Mouse (Mus musculus) v-Abl transformed pro-B cells (cell line): ENCODE measurements around the gene Kcnt2.

ENCODE experiments used
- in situ Hi-C, 2 experiments: fragments of 400-800 bp; cut with MboI; formaldehyde crosslinking; loops; one replicate each; pipeline ENCODE4 v1.15.1; 2025; ENCODE audit not compliant: unreplicated experiment in 2 of 2

The Kcnt2 gene

DNA sequence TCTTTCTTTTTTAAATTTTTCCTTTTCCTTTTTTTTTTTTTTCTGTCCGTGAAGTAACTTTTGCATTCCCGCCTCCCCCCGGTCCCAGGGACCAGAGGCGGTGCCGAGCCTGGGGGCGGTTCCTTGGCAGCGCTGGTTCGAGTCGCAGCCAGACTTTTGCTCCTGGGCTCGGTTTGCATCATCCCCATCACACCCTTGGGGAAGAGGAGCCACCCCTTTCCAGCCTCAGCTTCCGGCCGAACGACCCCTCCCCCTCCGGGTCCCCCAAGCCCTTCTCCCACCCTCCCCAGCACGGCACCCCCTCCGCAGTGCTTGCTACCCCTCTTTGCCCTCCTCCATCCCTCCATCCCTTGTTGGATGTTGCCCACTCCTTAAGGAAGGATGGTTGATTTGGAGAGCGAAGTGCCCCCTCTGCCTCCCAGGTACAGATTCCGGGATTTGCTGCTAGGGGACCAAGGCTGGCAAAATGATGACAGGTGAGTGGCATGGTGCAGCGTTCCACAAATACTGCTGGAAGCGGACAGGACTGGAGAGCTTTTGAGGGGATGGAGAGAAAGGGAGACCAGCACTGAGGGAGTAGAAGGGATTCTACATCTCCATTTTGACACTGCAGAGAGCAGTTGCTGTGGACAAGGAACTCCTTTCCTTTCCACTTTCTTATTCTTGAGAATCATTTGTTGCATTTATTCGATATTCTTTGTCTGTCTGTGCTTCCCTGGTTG lies at the start of gene Kcnt2:
Gene Kcnt2, plus strand, starts transcription at position 283 of the 722 bp plus-strand sequence.
- in situ Hi-C loops: no loop called here

DNA sequence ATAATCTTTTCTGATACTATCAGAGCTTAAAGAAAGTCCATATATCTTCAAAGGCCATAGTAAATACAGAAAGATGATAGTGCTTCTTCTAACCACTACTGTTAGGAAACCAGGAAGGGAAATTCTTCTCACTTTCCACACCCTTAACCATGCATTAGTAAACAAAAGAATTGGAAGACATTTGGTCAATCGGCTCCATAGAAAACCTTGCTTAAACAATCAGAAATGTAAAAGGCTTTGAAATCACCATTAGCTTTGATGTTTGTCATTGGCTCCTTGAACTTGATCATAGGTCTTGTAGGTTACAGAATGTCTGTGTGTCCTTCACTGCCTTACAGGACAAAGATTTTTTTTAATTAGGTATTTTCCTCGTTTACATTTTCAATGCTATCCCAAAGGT lies 40.6 kb upstream of the Kcnt2 start:
- in situ Hi-C loops: no loop called here

DNA sequence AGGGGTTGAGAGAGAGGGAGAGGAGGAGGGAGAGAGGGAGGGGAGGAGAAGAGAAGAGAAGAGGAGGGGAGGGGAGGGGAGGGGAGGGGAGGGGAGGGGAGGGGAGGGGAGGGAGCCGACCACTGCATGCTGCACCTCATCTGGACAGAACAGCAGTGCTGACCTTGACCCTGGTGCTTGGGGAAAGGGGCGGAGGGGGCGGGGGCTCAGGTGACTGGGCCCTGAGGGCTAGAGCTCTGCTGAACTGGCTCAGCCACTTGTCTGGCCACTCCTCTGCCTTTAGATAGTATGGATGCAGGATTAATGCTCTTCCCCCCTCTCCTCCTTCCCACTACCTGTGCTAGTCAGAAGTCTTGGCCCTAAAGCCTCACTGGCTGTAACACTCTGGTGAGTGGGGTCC lies 20.7 kb upstream of the Kcnt2 start:
- in situ Hi-C loops: no loop called here

DNA sequence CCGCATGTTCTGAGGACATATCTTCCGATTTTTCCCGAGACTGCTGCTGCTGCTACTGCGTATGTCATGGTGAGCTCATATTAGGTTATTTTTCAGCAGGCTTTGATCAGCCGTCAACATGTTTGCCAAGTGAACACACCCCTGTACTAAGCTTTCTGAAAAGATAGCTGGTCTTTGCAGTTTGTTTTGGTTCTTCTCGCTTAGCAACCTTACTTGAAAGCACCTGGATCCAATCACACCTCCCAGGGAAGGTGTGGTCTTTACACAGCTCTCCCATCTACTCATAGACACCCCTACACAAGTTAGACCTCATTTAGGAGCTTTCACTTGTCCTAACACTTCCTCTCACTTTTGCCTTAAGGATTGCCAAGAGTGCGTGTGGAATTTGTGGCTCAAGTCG lies 19.3 kb upstream of the Kcnt2 start:
- in situ Hi-C loops: no loop called here

DNA sequence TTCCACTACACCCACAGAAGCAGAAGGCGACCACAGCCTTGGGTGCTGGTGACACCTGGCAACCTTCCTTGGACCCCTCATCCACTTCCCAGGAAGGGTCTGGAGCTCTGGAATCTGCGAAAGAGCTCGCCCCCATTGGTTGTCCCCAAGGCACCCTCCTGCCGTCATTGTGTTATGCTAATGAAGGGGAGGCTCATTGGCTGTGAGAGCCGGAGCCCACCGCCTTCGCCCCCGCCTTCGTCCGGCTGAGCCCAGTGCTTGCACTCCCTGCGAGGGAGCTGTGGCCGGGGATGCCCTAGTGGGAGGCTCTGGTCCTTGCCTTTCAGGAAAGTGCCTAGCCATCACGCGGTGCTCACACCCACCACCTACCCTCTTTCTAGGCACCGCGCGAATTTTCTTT lies 493 bp upstream of the Kcnt2 start:
- in situ Hi-C loops: no loop called here

DNA sequence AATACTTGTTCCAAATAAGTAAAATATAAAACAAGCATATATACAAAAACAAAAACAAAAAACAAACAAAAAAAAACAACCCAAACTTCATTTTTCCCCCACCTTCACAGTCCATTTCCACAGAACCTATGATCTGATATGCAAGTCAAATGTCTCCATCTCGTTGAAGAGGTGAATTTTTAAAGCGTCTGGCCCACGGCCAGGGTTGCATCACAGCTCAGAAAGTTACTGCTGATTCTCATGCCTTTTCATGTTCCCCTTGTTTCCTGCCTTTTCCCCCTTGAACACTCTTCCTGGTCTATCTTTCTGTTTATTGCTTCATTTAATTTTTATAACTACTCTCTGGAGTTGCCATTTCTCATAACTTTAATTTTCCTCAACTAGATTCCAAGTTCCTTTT lies 18.7 kb downstream of the Kcnt2 start:
- in situ Hi-C loops: no loop called here

DNA sequence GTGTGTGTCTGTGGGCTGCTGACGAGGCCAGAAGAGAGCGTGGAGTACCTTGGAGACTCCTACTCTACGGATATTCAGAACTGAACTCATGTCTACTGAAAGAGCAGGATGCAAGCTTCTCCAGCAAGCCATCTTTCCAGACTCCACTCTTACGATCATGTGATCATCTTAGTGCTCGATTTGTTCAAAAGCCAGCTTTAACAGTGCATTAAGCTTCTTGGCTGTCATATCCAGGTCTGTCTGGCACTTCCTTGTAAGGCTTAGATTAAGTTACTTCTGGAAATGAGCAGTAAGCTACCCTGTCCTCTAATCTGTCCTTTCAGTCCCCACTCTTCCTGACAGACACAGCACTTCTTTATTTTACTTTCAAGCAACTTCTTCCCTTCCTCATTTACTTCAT lies 20.1 kb downstream of the Kcnt2 start:
- in situ Hi-C loops: no loop called here

DNA sequence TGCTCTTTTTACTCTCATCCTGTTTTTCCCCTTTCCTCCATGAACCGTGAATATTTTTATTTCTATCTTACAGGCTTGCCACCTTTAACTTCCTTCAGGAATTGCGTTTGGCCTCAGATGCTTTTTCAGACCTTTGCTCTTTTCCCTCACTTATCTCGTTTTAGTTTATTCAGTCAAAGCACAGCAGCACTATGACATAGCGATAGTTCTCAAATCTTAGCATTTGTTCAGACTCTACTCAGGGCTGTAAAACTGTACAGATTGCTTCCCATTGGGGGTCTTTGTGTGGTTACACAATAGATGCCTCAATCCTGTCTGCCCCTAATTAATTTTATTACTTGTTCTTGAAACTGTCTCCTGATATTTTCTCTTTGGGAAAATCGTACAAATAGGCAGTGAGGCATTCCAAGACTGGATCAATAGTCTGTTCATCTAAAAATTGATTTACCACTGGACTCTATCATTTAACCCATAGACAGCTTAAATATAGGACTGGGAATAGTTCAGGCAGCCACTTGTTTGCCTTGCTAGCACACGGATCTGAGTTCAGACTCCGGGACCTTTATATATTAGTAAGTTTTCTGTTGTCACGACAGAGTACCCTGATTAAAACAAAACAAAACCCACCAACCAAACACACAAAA lies 20.8 kb downstream of the Kcnt2 start:
- in situ Hi-C loops: no loop called here

DNA sequence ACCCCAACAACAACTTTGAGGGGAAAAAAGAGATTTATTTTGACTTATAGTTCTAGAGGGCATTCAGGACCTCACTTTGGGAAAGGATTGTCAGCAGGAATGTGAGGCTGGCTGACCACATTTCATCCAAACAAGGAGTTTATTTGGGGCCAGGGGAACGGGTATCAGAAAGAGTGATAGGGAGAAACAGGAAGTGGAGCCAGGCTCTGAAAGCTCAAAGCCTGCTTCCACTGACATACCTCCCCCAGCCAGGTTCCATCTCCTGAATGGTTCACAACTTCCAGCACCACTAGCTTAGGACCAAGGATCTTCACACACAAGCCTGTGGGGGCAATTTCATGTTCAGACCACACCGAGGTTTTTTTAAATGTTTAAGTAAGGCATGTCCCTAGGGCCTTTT lies 21.3 kb downstream of the Kcnt2 start:
- in situ Hi-C loops: no loop called here

DNA sequence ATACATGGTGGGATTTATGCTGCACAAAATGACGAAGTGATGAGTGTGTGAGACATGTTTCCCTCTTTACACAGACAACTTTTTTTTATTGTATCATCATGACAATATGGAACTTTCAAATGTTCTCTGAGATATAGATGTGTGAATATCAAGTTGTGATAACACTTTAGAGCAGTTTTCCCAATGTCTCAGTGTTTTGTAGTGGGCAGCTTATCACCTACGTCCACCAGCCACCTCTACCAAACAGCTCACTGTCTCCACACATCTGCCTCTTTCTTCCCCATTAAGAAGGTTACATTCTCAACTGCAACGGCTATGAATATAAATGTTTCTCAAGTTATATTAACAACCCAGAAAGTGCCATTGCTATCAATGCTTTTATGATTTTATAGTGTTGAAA lies 27.7 kb downstream of the Kcnt2 start:
- in situ Hi-C loops: no loop called here

DNA sequence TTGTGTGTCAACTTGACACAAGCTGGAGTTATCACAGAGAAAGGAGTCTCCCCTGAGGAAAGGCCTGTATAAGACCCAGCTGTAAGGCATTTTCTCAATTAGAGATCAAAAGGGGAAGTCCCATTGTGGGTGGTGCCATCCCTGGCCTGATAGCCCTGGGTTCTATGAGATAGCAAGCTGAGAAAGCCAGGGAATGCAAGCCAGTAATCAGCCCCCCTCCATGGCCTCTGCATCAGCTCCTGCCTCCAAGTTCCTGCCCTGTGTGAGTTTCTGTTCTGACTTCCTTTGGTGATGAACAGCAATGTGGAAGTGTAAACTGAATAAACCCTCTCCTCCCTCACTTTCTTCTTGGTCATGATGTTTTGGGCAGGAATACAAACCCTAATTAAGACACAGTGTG lies 29.9 kb downstream of the Kcnt2 start:
- in situ Hi-C loops: no loop called here

DNA sequence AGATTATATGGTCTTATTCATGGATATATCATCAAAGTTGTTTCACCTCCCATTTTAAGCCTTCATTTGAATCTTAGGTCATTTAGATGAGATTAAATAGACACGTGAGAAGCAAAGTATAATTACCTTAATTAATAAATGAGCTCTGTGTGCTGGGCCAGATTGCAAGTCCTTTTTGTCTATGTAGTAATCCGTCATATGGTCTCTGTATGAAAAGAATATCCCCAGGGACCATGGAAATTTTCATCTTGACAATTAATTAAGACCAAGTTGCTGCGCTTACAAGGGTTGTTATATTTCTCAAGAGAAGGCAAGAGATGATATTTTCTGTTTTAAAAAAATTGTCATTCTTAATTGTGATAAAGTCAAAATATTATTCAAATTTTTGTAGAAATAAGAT lies 47.2 kb downstream of the Kcnt2 start:
- in situ Hi-C loops: no loop called here

DNA sequence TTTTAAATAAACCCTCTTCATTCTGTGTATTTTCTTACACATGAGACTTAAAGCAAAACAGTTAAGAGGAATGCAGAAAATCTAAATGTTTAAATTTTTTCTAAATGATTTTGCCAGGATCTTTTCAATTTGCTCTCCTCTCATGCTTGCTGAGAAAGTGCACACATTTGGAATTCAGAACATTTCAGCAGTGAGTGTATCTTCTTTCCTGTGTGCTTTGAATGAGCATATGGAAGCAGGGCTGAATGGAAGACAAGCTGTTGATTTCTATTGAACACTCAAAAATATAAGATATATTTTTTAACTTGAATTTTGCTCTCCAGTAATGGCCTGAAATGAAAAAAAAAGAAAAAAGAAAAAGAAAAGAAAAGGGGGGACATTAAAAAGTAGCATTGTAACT lies 49.5 kb downstream of the Kcnt2 start:
- in situ Hi-C loops: no loop called here

DNA sequence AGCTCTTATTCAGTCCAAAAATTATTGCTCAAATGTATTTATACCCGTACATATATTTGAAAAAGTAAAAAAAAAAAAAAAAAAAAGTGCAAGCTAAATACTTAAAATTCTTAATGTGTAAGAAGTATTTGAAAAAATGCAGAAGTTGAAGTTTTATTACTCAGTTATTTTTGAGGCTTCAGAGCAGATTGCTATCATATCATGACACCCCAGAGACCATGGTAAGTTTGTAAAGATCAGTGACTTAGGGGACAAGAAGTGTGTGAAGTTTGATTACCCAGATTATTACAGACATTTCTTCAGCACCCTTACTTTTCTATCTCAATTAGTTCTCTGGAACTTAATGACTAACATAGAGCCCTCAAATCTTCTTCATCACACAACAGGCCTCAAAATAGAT lies 58.3 kb downstream of the Kcnt2 start:
- in situ Hi-C loops: no loop called here

DNA sequence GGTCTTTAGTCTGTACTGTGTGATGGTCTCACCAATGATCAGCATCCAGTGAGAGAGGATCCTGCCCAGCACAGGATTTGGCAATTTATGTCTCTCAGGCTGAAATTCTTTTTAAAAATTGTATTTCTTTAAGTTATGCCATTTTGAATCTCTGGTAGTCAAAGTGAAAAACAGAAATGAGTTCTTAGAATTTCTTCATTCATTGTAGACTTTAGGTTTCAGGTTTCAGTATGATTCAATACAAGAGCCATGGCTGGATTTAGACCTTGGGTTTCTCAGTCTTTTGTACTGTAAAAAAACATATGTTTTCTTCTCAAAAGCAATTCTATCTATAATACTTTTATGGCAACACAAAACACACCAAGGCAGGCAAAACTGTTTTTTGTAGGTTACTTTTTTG lies 59.4 kb downstream of the Kcnt2 start:
- in situ Hi-C loops: no loop called here

DNA sequence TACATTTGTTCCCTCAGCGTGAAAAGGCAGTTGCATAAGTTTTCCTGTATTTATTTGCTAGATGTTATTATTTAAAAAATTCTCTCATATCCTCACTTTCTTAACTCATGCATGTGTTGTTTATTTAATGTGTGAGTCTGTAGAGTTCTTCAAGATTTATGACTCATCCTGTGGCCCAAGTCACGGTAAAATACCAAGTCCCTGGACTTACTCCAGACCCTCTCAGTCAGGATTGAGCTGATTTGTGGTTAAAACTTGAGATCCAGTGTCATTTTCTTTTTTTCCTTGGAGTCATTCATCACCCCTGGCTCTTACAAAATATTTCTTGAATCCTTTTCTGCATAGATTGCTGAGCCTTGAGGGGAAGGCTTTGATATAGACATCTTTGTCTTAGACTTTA lies 60.4 kb downstream of the Kcnt2 start:
- in situ Hi-C loops: no loop called here

DNA sequence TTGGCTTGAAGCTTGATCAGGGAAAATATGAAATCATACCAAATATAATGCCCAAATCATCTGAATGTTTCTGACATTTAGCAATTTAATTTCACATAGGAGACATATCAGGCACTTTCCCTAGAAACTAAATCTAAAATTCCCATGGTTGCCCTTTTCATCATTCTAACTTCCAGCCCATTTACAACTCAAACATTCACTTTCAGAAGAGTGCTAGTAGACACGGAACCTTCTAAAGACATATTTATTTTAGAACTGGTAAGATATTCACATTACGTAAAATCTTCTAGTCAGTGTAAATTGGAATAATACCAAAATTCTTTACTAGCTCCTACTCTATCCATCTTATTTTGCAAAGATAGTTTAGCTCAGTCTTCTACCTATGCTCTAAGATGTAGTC lies 64.8 kb downstream of the Kcnt2 start:
- in situ Hi-C loops: no loop called here

DNA sequence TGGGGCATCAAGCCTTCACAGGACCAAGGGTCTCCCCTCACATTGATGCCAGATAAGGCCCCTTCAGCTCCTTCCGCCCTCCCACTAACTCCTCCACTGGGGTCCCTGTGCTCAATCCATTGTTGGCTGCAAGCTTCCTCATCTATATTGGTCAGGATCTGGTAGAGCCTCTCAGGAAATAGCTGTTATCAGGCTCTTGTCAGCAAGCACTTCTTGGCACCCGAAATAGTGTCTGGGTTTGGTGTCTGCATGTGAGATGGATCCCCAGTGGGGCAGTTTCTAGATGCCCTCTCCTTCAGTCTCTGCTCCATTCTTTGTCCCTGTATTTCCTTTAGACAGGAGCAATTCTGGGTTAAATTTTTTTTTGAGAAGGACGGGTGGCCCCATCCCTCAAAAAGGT lies 79.1 kb downstream of the Kcnt2 start:
- in situ Hi-C loops: no loop called here

DNA sequence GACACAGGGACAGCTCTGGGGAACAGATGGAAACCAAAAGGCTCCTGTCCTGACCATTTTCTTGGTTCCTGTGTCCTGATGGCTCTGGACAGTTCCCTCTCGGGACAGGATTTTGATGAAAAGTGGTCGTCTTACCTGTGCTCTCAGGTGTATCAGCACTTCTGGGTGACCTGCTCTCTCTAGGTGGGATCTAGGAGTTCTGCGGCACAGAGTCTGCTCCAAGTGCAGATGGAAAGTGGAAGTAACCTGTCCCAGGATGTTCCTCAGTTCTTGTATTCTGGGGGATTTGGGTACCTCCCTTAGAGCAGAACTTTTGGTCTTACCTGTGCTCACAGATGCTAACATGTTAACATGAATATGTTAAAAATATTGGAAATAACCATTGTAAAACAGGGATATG lies 80.8 kb downstream of the Kcnt2 start:
- in situ Hi-C loops: no loop called here

DNA sequence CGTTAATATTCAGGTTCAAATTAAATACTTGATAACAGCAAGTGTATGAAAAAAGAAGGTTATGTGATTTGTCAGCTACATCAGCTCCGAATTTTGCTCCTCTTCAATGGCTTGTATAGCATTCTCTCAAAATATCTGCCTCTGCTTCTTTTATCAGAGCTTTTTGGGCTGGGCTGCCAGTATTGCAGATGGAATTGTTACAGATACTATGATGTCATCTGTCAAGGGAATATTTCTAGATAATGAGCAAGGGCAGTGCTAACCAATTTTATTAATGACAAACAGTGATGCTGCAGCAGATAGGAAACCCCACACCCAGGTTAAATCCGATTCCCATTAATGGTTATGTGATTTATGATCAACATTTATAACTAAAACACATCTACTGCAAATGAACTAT lies 87.7 kb downstream of the Kcnt2 start:
- in situ Hi-C loops: no loop called here

DNA sequence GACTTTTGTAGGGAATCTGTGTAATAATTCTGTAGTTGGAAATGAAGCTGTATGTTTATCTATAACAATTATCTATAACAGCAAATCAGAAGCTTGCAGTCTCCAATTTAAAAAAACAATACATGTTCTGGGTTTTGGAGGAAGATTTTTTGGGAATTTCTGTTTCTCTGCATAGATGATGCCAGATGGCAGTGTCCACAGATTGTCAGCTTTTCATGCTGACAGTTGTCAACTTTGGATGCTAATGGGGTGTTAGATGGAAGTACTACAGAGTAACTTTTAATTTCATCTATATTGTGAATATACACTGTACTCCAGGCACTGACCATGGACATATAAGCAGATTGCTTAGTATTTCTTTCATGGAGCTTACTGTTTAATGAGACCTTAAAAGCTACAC lies 92.5 kb downstream of the Kcnt2 start:
- in situ Hi-C loops: no loop called here

DNA sequence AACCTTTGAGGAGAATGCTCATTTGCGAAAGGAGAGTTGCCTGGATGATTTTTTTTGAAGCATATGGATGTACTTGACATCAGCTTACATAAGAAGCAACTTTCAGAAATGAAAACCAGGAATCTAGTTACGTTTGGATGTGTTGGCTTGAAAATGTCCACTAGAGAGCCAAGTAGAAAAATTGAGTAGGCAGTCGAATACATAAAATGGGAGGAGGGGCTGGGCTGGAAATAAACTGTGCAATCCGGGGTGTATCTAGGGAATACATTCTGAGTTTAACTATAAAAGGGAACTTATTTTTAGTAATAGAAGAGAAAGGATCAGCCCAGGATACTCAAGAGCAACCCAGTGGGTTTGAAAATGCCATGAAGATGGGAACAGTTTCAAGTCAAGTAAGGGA lies 93.4 kb downstream of the Kcnt2 start:
- in situ Hi-C loops: no loop called here

DNA sequence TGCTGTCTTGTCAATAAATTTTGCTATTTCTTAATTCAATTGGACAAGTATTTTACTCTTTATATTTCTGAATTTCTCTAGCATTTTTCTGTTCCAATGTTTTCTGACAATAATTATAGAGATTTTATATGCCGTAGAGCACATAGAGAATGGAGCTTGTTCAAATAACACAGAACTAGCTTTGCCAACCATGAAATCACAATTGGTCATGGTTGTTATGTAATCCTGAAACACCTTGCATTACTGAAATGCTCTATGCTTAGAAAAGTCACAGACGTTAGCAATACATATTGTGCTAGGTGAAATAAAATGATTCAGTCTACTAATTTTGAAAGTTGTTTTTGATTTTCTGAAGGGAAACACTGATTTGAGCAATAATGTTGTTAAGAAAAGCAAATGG lies 118.8 kb downstream of the Kcnt2 start:
- in situ Hi-C loops: no loop called here
